Mouse (Mus musculus) cortical plate, adult 2 months (tissue): ENCODE measurements around the gene Spesp1.

ENCODE experiments used
- CTCF ChIP-seq: fragments of 200-500 bp; IDR thresholded peaks from 2 replicates; pipeline ENCODE4 v1.5.1; 2011; ENCODE audit warnings: mild to moderate bottlenecking, control low read depth, low read length; ENCODE audit not compliant: insufficient read depth; ENCODE audit errors: extremely low read depth
- POLR2A ChIP-seq: fragments of 200-500 bp; IDR thresholded peaks from 2 replicates; pipeline ENCODE4 v1.6.1; 2011; ENCODE audit warnings: mild to moderate bottlenecking, low read length, control low read depth; ENCODE audit not compliant: insufficient read depth; ENCODE audit errors: extremely low read depth

DNA sequence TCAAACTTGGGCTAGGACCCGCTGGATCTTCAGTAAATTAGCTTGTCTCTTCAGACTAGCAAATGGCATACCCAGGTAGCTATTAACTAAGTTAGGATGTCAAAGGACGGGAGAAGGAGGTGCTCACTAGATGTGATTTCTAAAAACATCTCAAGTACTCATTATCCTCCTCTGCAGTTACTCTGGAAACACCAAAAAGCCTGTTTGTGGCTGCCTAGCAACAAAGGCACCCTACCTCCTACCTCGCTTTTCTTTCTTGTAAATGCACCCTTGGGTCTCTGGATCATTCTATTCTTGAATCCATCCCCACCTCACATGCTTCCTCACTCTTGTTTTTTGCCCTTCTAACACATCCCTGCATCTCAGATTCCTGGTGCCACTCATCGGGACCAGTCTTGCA lies 5.1 kb downstream of the Spesp1 start:
- TF ChIP-seq CTCF (no peak), POLR2A (no peak)
